Mouse (Mus musculus): ENCODE results near the gene Poc1a. TPM values are rescaled to one million over a fixed set of nuclear protein-coding genes. Genes with fewer than 3 reads are reported as not detected.

Poc1a gene
- polyA plus RNA-seq, 1 experiment from 2014 or later, result 13.5 TPM

DNA sequence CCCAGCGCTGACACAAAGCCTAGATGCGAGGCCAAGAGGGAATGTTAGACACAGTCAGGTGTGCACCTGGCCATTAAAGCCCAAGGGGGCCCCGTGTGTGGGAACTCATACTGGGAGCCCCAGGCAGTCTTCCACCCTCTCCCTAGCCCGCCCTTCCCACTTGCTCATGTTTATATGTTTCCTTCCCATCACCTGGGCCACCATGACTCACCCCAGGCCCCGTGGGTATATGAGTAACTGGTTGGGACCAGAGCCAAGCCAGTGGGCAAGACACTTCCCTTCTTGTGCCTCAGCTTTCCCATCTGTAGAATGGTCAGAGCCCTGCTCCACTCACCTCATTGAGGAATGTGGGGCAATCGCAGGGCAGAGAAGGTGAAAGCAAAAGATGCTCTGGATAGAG is 80.3 kb downstream of the Poc1a start:
- ATAC-seq, result no peak
- WGBS, result 86% methylated on average over 6 of the region's 6 CpGs

DNA sequence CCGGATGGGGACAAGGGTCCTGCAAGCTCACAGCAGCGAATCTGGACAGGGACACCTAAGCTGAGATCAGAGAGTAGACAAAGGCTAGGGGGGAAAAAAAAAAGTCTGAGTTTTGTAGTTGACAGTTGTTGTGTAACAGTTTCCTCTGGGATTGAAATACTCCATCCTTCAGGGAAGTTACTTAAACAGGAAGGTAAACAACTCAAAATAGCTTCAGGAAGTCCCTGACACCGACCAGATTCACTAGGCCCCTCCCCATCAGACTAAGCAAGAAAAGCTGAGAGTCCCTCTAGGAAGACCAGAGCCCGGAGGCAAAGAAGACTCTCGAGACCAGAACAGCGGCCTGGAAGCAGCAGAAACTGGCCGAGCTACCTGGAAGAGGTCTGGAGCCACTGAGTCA is 84.5 kb downstream of the Poc1a start:
- ATAC-seq, result no peak
- no peak overlapping the region for H3K27ac ChIP-seq
- WGBS, result 88% methylated on average over 7 of the region's 7 CpGs

More for the DNA sequence above, 80.3 kb downstream of the Poc1a start:
- no peak overlapping the region for H3K4me2 ChIP-seq (replicated peaks)
- no peak overlapping the region for H3K27ac ChIP-seq
- H3K4me3 ChIP-seq (replicated peaks), result no peak overlapping the region
- peaks cover 8% of the 10 kb centered on the region for H3K4me1 ChIP-seq (replicated peaks)
- H3K9ac ChIP-seq (replicated peaks), result no peak overlapping the region
- H3K27me3 ChIP-seq, result peaks cover 2% of the 10 kb centered on the region; the same call in 1 of the 2 replicates
- H3K9me3 ChIP-seq, result no peaks in the 10 kb centered on the region
- no peaks in the 10 kb centered on the region for H3K36me3 ChIP-seq

DNA sequence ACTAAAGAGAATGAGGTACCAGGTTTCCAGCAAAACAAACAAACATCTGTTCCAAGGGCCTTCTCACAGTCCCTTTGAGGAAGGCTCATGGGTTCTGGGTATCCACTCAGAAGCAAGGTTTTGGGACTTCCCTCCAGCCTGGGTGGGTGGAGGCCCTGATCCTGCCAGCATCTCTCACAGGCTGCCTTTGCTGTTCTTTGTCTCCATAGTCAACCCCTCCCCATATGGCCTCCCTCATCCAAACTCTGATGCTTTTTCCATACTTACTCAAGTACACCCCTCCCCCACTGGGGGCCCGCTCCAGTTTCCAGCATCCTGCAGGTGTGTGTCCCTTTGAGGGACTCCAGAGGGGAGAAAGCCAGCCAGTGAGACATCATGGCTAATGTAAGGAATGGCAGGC is 85.3 kb downstream of the Poc1a start:
- WGBS, result 38% methylated on average over 1 of the region's 1 CpGs
- no peak for ATAC-seq

More for the DNA sequence above, 84.5 kb downstream of the Poc1a start:
- Histone ChIP-seq H3K36me3 (no peaks in the 10 kb centered on the region), H3K9ac (replicated peaks) (no peak overlapping the region), H3K9me3 (no peaks in the 10 kb centered on the region), H3K4me1 (replicated peaks) (peaks cover 21% of the 10 kb centered on the region), H3K27me3 (peaks cover 7% of the 10 kb centered on the region; the same call in 1 of the 2 replicates), H3K4me2 (replicated peaks) (no peak overlapping the region), H3K4me3 (replicated peaks) (no peak overlapping the region)

DNA sequence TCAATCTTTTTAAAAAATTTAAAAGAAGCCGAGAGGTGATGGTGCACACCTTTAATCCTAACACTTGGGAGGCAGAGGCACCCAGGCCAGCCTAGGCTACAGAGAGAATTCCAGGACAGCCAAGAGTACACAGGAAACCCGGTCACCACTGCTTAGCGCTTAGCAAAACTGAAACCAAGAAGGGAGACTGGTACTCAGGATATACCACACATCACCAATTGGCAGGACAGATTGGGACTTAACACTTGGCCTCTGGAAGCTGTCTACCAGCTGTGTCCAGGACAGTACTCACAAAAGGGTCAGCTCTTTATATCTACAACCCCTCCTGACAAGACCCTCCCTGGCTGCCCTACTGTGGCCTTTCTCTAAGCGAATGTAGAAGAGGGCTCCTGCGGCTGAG is 86.1 kb downstream of the Poc1a start:
- Histone ChIP-seq H3K9ac (replicated peaks) (peak overlapping the region; percentile 70), H3K27ac (peak overlapping the region; percentile 69; the same call in 1 of the 2 replicates), H3K27me3 (peaks cover 7% of the 10 kb centered on the region; the same call in 1 of the 2 replicates), H3K36me3 (peaks cover 14% of the 10 kb centered on the region), H3K4me3 (replicated peaks) (peak overlapping the region; percentile 90), H3K4me1 (replicated peaks) (peaks cover 38% of the 10 kb centered on the region), H3K9me3 (no peaks in the 10 kb centered on the region), H3K4me2 (replicated peaks) (peak overlapping the region; percentile 91)
- peak; percentile 1; the same call in 1 of the 2 replicates for ATAC-seq
- 19% methylated on average over 5 of the region's 5 CpGs for WGBS

More for the DNA sequence above, 85.3 kb downstream of the Poc1a start:
- Histone ChIP-seq H3K9ac (replicated peaks) (no peak overlapping the region), H3K9me3 (no peaks in the 10 kb centered on the region), H3K4me1 (replicated peaks) (peaks cover 30% of the 10 kb centered on the region), H3K36me3 (peaks cover 5% of the 10 kb centered on the region), H3K4me3 (replicated peaks) (no peak overlapping the region), H3K27ac (no peak overlapping the region), H3K4me2 (replicated peaks) (no peak overlapping the region), H3K27me3 (peaks cover 7% of the 10 kb centered on the region; the same call in 1 of the 2 replicates)

DNA sequence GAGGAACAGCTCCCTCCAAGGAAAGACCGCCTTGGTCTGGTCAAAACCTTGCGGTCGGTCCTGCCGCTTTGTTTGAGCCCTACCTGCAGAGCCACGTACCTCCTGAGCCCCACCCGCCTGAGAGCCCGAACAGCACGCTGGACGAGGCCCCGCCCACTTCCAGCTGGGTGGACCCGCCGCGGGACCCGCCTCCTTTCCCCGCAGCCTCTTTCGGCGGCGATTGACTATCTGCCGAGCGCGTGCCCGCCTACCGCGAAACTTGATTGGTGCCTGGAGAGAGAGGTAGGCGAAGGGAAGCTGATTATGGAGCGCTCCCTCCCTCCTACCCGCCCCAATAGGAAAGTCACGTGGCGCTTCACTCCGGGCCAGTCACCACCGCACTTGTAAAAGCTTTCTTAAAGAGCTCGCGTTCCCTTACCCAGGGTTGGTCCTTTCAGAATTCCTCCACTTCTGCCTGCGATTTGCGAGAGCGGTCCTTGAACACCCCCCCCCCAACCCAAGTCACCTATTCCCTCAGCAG is 86.8 kb downstream of the Poc1a start:
- peak; percentile 91 for ATAC-seq
- Histone ChIP-seq H3K36me3 (peaks cover 18% of the 10 kb centered on the region), H3K9ac (replicated peaks) (peak overlapping the region; percentile 96), H3K27me3 (peaks cover 7% of the 10 kb centered on the region; the same call in 1 of the 2 replicates), H3K27ac (peak overlapping the region; percentile 98), H3K9me3 (no peaks in the 10 kb centered on the region), H3K4me1 (replicated peaks) (peaks cover 44% of the 10 kb centered on the region), H3K4me3 (replicated peaks) (peak overlapping the region; percentile 90), H3K4me2 (replicated peaks) (peak overlapping the region; percentile 91)
- WGBS, result under 1% methylated on average over 36 of the region's 36 CpGs

DNA sequence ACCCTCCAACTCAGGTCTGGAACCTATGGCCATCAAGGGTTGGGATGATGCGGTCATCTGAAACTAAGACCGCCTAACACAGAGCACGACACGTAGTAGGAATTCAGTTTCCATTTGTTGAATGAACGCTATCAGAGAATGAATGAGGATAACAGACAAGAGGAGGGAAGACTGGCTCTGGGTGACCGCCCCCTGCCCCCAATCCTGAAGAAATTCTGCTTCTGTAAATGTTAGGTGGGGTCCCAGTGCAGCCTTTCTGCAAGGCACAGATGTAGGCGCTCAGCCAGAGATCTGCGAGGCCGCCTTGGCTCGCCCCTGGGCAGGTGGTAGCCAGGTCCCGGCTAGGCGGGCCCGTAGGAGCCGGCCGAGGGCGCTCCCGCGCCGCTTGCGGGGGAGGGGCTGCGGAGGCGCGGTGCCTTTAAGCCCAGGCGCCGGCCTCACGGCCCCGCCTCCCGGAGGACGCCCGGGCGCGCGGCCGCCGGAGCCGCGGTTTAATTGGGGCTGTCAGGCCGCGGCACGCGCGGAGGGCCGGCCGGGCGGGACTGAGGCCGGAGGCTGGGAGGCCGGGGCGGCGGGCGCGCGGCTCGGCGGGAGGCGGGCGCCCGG is 87.4 kb downstream of the Poc1a start, which contains the start of gene Dusp7:
Gene Dusp7 (plus strand): TSS at position 521 of the 606 bp plus-strand sequence.
- no peaks in the 10 kb centered on the region for H3K9me3 ChIP-seq
- H3K4me2 ChIP-seq (replicated peaks), result peak within 1 kb of the TSS; percentile 91
- peaks cover 24% of the 10 kb centered on the region for H3K36me3 ChIP-seq
- peaks cover 7% of the 10 kb centered on the region; the same call in 1 of the 2 replicates for H3K27me3 ChIP-seq
- H3K9ac ChIP-seq (replicated peaks), result peak within 1 kb of the TSS; percentile 96
- peak within 1 kb of the TSS; percentile 90 for H3K4me3 ChIP-seq (replicated peaks)
- ATAC-seq, result peak; percentile 84
- H3K4me1 ChIP-seq (replicated peaks), result peaks cover 48% of the 10 kb centered on the region
- peak within 1 kb of the TSS; percentile 98 for H3K27ac ChIP-seq
- under 1% methylated on average over 33 of the region's 57 CpGs for WGBS

DNA sequence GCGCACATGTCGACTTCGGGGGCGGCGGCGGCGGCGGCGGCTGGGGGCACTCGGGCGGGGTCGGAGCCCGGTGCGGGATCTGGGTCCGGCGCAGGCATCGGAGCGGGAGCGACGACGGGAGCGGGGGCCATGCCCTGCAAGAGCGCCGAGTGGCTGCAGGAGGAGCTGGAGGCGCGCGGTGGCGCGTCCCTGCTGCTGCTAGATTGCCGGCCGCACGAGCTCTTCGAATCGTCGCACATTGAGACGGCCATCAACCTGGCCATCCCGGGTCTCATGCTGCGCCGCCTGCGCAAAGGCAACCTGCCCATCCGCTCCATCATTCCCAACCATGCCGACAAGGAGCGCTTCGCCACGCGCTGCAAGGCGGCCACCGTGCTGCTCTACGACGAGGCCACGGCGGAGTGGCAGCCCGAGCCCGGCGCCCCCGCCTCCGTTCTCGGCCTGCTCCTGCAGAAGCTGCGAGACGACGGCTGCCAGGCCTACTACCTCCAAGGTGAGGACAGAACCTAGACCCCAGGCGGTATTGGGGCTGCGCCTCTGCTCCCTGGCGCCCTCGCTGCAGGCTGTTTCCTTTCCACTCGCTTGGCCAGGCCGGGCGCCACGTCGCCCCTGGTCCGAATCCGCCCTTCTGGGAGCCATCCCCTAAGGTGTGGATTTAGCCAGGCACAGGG is 88.1 kb downstream of the Poc1a start:
- Histone ChIP-seq H3K4me2 (replicated peaks) (peak overlapping the region; percentile 91), H3K9ac (replicated peaks) (peak overlapping the region; percentile 96), H3K27me3 (peaks cover 7% of the 10 kb centered on the region; the same call in 1 of the 2 replicates), H3K36me3 (peaks cover 31% of the 10 kb centered on the region), H3K9me3 (no peaks in the 10 kb centered on the region), H3K27ac (peak overlapping the region; percentile 98), H3K4me3 (replicated peaks) (peak overlapping the region; percentile 90), H3K4me1 (replicated peaks) (peaks cover 48% of the 10 kb centered on the region)
- ATAC-seq, result peak; percentile 22
- under 1% methylated on average over 46 of the region's 72 CpGs for WGBS

DNA sequence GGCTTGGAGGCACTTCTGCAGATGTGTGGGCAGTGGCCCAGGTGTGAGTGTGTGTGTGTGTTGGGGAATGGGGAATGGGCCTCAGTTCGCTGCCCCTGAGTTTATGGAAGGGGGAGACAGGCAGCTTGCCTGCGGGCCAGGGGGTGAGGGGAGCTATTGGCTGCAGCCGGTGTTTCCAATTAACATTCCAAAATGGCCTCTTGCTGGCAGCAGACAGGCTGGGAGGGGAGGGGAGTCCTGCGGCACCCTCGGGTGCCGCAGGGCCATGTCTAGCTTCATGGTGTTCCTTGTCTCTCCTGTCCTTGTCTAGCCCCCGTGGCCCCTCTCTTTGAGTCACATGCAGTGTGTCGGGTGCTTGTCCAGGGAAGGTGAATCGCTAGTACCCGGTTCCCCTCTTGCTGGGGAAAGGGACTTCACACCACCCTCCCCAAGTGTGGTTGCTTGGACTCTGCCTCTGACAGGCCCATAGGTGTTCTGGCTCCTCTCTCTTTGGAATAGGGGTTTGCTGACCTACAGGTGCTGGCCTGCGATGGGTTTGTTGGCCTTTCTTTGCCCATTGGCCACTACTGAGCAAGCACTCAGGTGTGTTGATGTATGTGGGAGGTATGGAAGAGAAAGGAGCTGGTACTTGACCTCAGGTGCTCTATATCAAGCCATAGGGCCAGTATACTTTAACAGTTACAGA is 89.1 kb downstream of the Poc1a start:
- ATAC-seq, result no peak
- Histone ChIP-seq H3K9ac (replicated peaks) (peak overlapping the region; percentile 96), H3K4me2 (replicated peaks) (peak overlapping the region; percentile 91), H3K36me3 (peaks cover 38% of the 10 kb centered on the region), H3K27me3 (peaks cover 7% of the 10 kb centered on the region; the same call in 1 of the 2 replicates), H3K27ac (peak overlapping the region; percentile 98), H3K9me3 (no peaks in the 10 kb centered on the region), H3K4me1 (replicated peaks) (peaks cover 48% of the 10 kb centered on the region), H3K4me3 (replicated peaks) (peak overlapping the region; percentile 90)
- WGBS, result 7% methylated on average over 11 of the region's 11 CpGs

DNA sequence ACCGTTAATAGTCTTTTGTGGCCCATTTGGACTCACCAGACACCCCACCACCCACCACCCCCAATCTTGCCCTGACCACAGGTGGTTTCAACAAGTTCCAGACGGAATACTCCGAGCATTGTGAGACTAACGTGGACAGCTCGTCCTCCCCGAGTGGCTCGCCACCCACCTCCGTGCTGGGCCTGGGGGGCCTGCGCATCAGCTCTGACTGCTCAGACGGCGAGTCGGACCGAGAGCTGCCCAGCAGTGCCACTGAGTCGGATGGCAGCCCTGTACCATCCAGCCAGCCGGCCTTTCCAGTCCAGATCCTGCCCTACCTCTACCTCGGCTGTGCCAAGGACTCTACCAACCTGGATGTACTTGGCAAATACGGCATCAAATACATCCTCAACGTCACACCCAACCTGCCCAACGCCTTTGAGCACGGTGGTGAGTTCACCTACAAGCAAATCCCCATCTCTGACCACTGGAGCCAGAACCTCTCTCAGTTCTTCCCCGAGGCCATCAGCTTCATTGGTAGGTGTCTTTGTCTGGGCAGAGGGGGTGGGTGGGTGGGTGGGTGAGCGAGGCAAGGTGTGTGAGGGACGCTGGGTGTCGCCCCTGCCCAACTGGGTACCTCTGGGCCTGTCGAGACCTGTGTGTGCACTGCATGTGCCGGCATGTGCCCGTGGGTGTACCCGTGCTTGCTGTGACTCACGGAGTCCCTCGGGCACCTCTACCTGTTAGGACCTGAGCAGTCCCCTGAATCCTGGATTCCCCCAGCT is 89.9 kb downstream of the Poc1a start:
- Histone ChIP-seq H3K27me3 (peaks cover 7% of the 10 kb centered on the region; the same call in 1 of the 2 replicates), H3K4me2 (replicated peaks) (peak overlapping the region; percentile 91), H3K9me3 (no peaks in the 10 kb centered on the region), H3K36me3 (peaks cover 42% of the 10 kb centered on the region), H3K9ac (replicated peaks) (peak overlapping the region; percentile 96), H3K4me1 (replicated peaks) (peaks cover 48% of the 10 kb centered on the region), H3K27ac (no peak overlapping the region), H3K4me3 (replicated peaks) (peak overlapping the region; percentile 90)
- 90% methylated on average over 30 of the region's 30 CpGs for WGBS
- no peak for ATAC-seq

DNA sequence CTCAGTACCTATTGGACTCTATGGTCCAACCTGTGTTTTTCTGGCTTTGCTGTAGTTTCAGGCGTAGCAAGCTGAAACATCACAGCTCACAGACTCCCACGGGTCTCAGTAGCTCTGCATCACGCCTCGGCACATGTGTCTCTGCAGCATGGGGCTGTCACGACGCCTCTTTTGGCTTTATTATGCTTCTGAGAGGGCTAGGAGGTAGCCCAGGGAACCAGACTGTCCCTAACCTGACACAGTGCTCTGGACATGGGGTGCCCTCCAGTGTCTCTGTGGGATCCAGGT is 90.5 kb downstream of the Poc1a start:
- Histone ChIP-seq H3K27ac (no peak overlapping the region), H3K4me1 (replicated peaks) (peaks cover 48% of the 10 kb centered on the region), H3K27me3 (peaks cover 4% of the 10 kb centered on the region; the same call in 1 of the 2 replicates), H3K9me3 (no peaks in the 10 kb centered on the region), H3K4me2 (replicated peaks) (peak overlapping the region; percentile 91), H3K9ac (replicated peaks) (peak overlapping the region; percentile 47; the same call in 1 of the 2 replicates), H3K36me3 (peaks cover 43% of the 10 kb centered on the region), H3K4me3 (replicated peaks) (peak overlapping the region; percentile 18)
- WGBS, result 79% methylated on average over 6 of the region's 6 CpGs
- no peak for ATAC-seq

DNA sequence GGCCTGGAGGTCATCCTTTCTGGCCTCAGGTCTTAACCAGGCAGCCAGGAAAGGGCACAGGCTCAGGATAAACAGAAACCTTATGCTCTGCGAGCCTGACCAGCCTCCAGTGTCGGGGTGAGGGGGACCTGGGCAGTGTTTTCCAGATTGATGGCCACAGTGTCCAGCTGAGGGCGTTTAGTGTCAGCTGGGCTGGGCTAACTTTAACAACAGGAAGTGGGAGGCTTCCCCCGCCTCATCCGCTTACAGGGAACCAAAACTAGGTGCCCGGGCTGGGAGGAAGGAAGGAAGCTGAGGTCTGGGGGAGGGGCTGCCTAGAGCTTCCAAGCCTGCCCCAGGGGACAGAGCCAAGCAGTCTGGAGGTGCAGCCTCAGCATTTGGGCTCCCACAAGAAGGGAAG is 90.9 kb downstream of the Poc1a start:
- Histone ChIP-seq H3K4me1 (replicated peaks) (peaks cover 44% of the 10 kb centered on the region), H3K4me3 (replicated peaks) (peak overlapping the region; percentile 18), H3K27me3 (no peaks in the 10 kb centered on the region), H3K4me2 (replicated peaks) (peak overlapping the region; percentile 91), H3K9me3 (no peaks in the 10 kb centered on the region), H3K27ac (no peak overlapping the region), H3K36me3 (peaks cover 43% of the 10 kb centered on the region), H3K9ac (replicated peaks) (peak overlapping the region; percentile 47)
- ATAC-seq, result no peak
- WGBS, result 43% methylated on average over 6 of the region's 6 CpGs
